21 mouse cellular contexts compared by ENCODE assay signal in the genomic region with DNA sequence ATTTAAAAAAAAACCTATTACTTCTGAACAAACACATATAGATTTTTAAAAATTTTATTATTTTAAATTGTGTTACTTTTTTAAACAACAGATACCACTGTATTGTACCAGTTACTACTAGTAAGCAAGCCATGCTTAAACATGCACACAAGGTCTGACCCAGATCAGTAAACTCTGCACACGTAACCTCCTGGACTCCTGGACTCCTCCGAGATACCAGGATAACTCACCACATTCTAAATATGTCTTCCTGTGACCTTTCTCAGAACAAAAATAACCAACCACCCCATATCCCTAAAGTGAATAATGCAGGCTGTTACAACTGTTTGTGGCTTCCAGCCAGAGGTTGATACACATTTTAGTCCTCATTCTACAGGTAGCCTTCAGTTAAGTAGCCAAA.
"Had no signal": no experiment of that assay in that cellular context is flagged by ENCODE, and none has a peak within 500 bp of the region (broad histone marks: within the 10 kb centered on the region; RNA-seq: fewer than 3 reads in every experiment).

No protein-coding gene starts in this region.

- H3K27me3 ChIP-seq: liver, embryonic 15.5 days; midbrain, embryonic 12.5 days; neural tube, embryonic 13.5 days; neural tube, embryonic 15.5 days; stomach, embryonic 15.5 days had no signal

- DNase-seq: lung, adult 18-20 months; lung, embryonic 14.5 days; lung, postnatal 10 days; lung, postnatal 4 days; midbrain, embryonic 14.5 days; retina, postnatal 1 day; right cerebral cortex, adult 18-20 months; right cerebral cortex, postnatal 14 days; right cerebral cortex, postnatal 4 days; thymus, adult 2 months; thymus, postnatal 25 days; thymus, postnatal 4 days had no signal

- H3K27ac ChIP-seq: liver, embryonic 15.5 days; midbrain, embryonic 10.5 days; midbrain, embryonic 12.5 days; neural tube, embryonic 13.5 days; neural tube, embryonic 15.5 days; stomach, embryonic 15.5 days; stomach, postnatal 0 days had no signal

- H3K9me3 ChIP-seq: liver, embryonic 15.5 days; midbrain, embryonic 10.5 days; midbrain, embryonic 12.5 days; neural tube, embryonic 13.5 days; neural tube, embryonic 15.5 days; stomach, embryonic 15.5 days had no signal

- H3K9ac ChIP-seq: liver, embryonic 15.5 days; lung, embryonic 14.5 days; midbrain, embryonic 12.5 days; neural tube, embryonic 13.5 days; neural tube, embryonic 15.5 days; stomach, embryonic 15.5 days had no signal

- H3K4me2 ChIP-seq: liver, embryonic 15.5 days; lung, embryonic 14.5 days; midbrain, embryonic 12.5 days; neural tube, embryonic 13.5 days; neural tube, embryonic 15.5 days; stomach, embryonic 15.5 days had no signal

- H3K4me3 ChIP-seq: liver, embryonic 15.5 days; midbrain, embryonic 10.5 days; midbrain, embryonic 12.5 days; myocyte; neural tube, embryonic 13.5 days; neural tube, embryonic 15.5 days; stomach, embryonic 15.5 days had no signal

- H3K36me3 ChIP-seq: liver, embryonic 15.5 days; midbrain, embryonic 10.5 days; midbrain, embryonic 12.5 days; neural tube, embryonic 13.5 days; neural tube, embryonic 15.5 days; stomach, embryonic 15.5 days had no signal

- ATAC-seq: midbrain, embryonic 16.5 days had no signal

- H3K4me1 ChIP-seq: midbrain, embryonic 12.5 days; neural tube, embryonic 13.5 days; neural tube, embryonic 15.5 days; stomach, embryonic 15.5 days had no signal
